Mouse (Mus musculus) midbrain, embryonic 16.5 days (tissue): ENCODE measurements around the gene Fam178b. TPM values are rescaled to one million over a fixed set of nuclear protein-coding genes. Genes with fewer than 3 reads are reported as not detected.

Experiments used
- ATAC-seq: fragments of 200-750 bp; cut with Nextera tagmentation; 2 replicates; pipeline ENCODE4 v1.8.0; 2017; ENCODE audit warnings: moderate TSS enrichment
- H3K27ac ChIP-seq: fragments of 300-500 bp; sonication (generic); 2 replicates; pipeline ENCODE4 v1.5.1; 2014; ENCODE audit warnings: mild to moderate bottlenecking, low read length, mixed read lengths
- H3K27me3 ChIP-seq: fragments of 300-500 bp; sonication (generic); 2 replicates; pipeline ENCODE4 v1.6.1; 2014; ENCODE audit warnings: low read depth, low read length, mixed read lengths; ENCODE audit not compliant: control insufficient read depth, insufficient read depth
- H3K36me3 ChIP-seq: fragments of 300-500 bp; sonication (generic); 2 replicates; pipeline ENCODE4 v1.6.1; 2014; ENCODE audit warnings: mild to moderate bottlenecking, low read length, moderate library complexity, mixed read lengths; ENCODE audit not compliant: control insufficient read depth, insufficient read depth
- H3K4me1 ChIP-seq: fragments of 300-500 bp; sonication (generic); 2 replicates; pipeline ENCODE4 v1.6.1; 2014; ENCODE audit warnings: mild to moderate bottlenecking, low read length, mixed read lengths; ENCODE audit not compliant: control insufficient read depth, insufficient read depth
- H3K4me2 ChIP-seq: fragments of 300-500 bp; sonication (generic); 2 replicates; pipeline ENCODE4 v1.6.1; 2014; ENCODE audit warnings: mild to moderate bottlenecking, low read length, mixed read lengths
- H3K4me3 ChIP-seq: fragments of 300-500 bp; sonication (generic); 2 replicates; pipeline ENCODE4 v1.5.1; 2014; ENCODE audit warnings: low read depth, mild to moderate bottlenecking, low read length, moderate library complexity, mixed read lengths
- H3K9ac ChIP-seq: fragments of 300-500 bp; sonication (generic); 2 replicates; pipeline ENCODE4 v1.6.1; 2014; ENCODE audit warnings: low read depth, low read length, mixed read lengths
- H3K9me3 ChIP-seq: fragments of 300-500 bp; sonication (generic); replicated peaks from 2 replicates; pipeline ENCODE4 v1.6.1; 2014; ENCODE audit warnings: mild to moderate bottlenecking, low read length, mixed read lengths; ENCODE audit not compliant: control insufficient read depth, poor library complexity, severe bottlenecking
- WGBS: fragments of 180-500 bp; shearing (Covaris S2); extraction: QIAGEN DNeasy Blood & Tissue Kit; methylation state at CpG from one replicate; pipeline ENCODE4 v1.1.7; 2014; 5-methylcytosine and 5-hydroxymethylcytosine counted together
- polyA plus RNA-seq: library from polyadenylated mRNA; unstranded; fragments of >200 nt; fragmentation: Nextera tagmentation; extraction: Ambion mirVana; gene quantifications from 2 replicates; pipeline ENCODE4 v1.2.1, GENCODE M21; 2015

Gene Fam178b
- polyA plus RNA-seq, 1 experiment from 2014 or later = 0.33 TPM

DNA sequence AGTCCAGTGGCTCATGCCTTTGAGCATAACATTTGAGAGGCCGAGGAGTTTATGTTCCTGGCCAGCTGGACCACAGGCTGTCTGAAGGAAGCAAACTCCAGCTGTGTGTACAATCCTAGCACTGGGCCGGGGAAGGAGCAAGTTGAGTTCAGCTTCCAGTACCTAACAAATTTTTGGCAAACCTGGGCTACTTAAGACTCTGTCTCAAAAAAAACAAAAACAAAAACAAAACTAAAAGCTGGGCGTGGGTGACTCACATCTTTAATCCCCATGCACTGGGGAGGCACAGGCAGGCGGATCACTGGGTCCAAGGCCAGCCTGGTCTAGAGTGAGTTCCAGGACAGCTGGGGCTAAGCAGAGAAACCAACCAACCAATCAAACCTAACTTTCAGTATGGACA is 114.2 kb downstream of the Fam178b start:
- no peak for ATAC-seq

DNA sequence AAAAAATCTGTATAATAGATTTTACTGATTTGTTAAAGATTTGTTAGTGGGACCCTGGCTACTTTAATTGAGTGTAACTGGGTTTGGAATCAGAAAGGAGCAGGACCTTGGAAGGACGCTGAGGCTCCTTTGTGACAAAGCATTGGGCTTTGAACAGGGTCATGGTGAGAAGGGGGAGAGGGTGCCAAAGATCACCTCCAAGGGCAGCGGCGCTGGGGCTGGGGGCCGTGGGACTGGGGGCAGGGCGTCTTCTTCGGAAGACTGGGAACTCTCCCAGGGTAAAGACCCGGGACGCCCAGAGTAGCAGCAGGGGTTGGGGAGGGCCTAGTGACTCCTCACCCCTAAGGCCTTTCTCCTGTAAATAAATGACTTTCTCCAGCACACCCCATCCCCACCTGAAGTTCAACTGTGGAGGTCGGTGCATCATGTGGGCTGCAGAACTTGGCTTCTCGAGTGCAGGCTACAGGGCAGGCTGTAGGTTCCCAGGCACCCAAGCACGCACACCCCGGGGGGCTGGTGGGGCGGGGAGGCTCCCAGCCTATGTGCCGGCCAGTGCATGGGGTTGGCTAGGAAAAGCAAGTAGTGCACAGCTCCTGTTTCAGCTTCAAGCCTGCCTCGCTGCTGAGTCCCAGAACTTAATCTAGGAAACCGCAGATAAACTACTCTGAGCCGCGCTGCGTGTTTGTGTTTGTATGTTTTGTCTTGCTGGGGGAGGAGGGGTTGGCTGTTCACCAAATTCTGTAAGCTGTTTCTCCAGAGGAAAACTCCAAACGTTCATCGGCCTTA is 115.0 kb downstream of the Fam178b start:
- Histone ChIP-seq H3K9me3 (no peaks in the 10 kb centered on the region), H3K27ac (no peak overlapping the region), H3K9ac (no peak overlapping the region), H3K4me1 (0 out of 2 replicates have a peak, but pooled peaks cover 2% of the 10 kb centered on the region), H3K4me3 (no peak overlapping the region), H3K27me3 (no peaks in the 10 kb centered on the region), H3K36me3 (no peaks in the 10 kb centered on the region), H3K4me2 (no peak overlapping the region)
- ATAC-seq = no peak
- 40% methylated on average over 21 of the region's 21 CpGs for WGBS

More for the DNA sequence above, 114.2 kb downstream of the Fam178b start:
- Histone ChIP-seq H3K4me2 (no peak overlapping the region), H3K9me3 (no peaks in the 10 kb centered on the region), H3K9ac (no peak overlapping the region), H3K4me3 (no peak overlapping the region), H3K27ac (no peak overlapping the region), H3K4me1 (0 out of 2 replicates have a peak, but pooled peaks cover 2% of the 10 kb centered on the region), H3K27me3 (no peaks in the 10 kb centered on the region), H3K36me3 (no peaks in the 10 kb centered on the region)
- WGBS = 78% methylated on average over 4 of the region's 4 CpGs

DNA sequence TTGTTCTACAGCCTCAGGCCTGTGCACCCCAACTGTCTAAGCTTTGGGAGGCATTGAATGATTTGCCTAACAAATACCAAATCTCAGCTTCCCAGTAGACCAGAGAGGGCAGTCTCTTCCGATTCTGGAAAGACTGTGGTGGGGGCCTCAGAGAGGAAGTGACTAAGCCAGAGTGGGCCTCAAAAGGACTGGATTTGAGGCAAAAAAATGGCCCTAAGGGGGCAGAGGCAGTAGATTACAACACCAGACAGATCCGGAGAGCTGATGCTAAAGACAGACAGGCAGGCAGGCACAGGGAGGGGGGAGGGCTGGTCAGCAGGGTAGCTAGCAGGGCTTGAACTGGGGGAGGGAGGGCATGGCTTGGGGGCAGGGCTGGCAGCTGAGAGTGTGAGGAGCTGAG is 116.6 kb downstream of the Fam178b start:
- WGBS = 9% methylated on average over 2 of the region's 2 CpGs
- 0 out of 2 replicates have a peak, but pooled peaks cover 2% of the 10 kb centered on the region for H3K4me1 ChIP-seq
- no peak overlapping the region for H3K4me2 ChIP-seq
- no peaks in the 10 kb centered on the region for H3K9me3 ChIP-seq
- H3K27me3 ChIP-seq = no peaks in the 10 kb centered on the region
- no peak overlapping the region for H3K27ac ChIP-seq
- ATAC-seq = no peak
- H3K36me3 ChIP-seq = no peaks in the 10 kb centered on the region
- H3K4me3 ChIP-seq = no peak overlapping the region
- H3K9ac ChIP-seq = no peak overlapping the region

DNA sequence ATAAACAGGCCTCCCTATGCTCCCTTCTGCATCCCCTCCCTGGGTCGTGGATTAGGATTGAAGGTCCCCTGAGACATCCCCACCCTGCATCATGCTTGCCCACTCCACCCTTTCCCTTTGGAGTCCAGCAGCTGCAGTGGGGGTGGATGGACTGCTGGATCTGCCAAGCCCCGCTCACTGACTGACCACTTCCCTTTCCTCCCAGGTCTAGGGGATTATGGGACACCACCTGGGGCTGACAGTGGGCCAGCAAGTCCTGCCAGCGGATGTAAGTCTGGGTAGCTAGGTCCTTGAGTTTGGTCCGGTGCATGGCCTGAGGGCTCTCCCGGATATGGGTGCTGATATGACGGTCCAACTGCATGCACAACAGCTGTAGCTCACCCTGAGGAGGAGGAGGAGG is 118.9 kb downstream of the Fam178b start:
- no peak overlapping the region for H3K9ac ChIP-seq
- peaks cover 2% of the 10 kb centered on the region; the same call in 1 of the 2 replicates for H3K4me1 ChIP-seq
- H3K27me3 ChIP-seq = no peaks in the 10 kb centered on the region
- H3K27ac ChIP-seq = no peak overlapping the region
- H3K36me3 ChIP-seq = no peaks in the 10 kb centered on the region
- H3K4me3 ChIP-seq = no peak overlapping the region
- no peak overlapping the region for H3K4me2 ChIP-seq
- ATAC-seq = no peak
- WGBS = 72% methylated on average over 6 of the region's 6 CpGs
- H3K9me3 ChIP-seq = no peaks in the 10 kb centered on the region

DNA sequence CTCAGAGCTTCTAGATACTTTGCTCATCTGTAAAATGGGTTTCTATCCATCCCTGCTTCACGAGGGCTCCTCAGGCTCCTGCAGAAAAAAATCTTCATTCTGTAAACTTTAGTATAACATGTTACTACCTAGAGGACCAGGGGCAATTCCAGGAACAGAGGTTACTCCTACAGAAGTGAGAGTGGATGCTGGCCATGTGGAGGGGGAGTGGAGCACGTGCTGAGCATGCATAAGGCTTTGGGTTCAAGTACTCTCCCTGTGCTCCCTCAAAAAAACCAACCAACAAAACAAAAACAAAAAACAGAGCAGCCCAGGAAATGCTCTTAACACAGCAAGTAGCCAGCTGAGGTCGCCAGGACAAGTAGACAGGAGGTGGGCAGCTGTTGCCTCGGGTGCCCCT is 119.4 kb downstream of the Fam178b start:
- Histone ChIP-seq H3K9me3 (no peaks in the 10 kb centered on the region), H3K9ac (no peak overlapping the region), H3K36me3 (no peaks in the 10 kb centered on the region), H3K27ac (no peak overlapping the region), H3K27me3 (no peaks in the 10 kb centered on the region), H3K4me3 (no peak overlapping the region), H3K4me1 (peaks cover 7% of the 10 kb centered on the region), H3K4me2 (no peak overlapping the region)
- 73% methylated on average over 4 of the region's 4 CpGs for WGBS
- no peak for ATAC-seq

DNA sequence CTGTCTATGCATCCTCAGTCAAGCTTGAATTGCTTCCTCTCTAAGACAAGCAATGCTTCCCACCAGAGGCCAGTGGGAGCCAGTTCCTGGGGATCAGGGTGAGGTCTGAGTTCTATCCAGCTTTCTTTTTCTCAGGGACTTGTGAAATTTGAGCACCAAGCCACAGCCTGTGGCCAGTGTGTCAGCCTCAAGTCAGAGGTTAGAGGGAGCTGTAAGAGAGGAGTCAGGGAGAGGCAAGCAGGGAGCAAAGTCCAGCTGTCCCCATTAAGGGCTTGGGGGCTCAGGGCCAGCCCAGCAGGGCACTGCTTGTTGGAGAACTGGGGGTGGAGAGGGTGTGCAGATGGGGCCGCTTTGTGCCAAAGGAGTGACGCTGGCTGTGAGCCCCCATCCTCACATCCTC is 119.8 kb downstream of the Fam178b start:
- H3K27me3 ChIP-seq = no peaks in the 10 kb centered on the region
- ATAC-seq = no peak
- no peak overlapping the region for H3K4me2 ChIP-seq
- H3K27ac ChIP-seq = no peak overlapping the region
- no peaks in the 10 kb centered on the region for H3K9me3 ChIP-seq
- H3K4me1 ChIP-seq = peaks cover 11% of the 10 kb centered on the region
- H3K4me3 ChIP-seq = no peak overlapping the region
- H3K9ac ChIP-seq = no peak overlapping the region
- H3K36me3 ChIP-seq = no peaks in the 10 kb centered on the region
- 74% methylated on average over 2 of the region's 2 CpGs for WGBS

DNA sequence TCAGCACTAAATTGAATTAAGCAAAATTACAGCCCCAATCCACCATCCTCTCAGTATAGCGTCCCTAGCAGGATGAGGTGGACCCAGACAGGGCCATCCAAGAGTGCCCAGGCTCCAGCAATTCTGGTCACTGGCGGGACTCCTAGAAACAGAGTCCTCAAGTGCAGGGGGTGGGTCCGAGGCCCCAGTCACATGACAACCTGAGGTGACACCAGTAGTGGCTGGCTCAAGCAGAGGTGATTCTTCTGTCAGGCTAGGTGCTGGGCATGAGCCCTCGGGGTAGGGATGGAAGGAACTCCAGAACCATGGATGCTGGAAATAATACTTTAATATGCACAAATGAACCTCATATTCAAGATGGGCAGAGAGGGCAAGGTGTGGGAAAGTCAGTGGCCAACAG is 120.6 kb downstream of the Fam178b start:
- no peak overlapping the region for H3K27ac ChIP-seq

DNA sequence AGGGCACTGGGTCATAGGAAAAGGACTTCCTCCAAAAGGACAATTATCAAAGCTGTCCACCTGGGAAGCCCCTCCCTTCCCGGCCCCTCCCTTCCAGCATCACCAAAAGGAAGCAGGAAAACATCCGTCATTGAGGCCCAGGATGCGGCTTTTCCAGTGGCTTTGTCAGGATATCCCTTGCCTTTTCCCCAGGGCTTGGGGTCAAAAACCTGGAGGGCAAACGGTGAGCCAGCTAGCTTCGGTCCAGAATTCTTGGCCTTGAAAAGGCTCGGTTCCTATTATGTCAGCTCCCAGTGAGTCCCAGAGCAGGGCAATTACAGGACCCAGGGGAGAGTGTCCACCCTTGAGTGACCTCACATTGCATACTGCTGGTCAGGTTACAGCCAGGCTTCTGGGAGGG is 122.1 kb downstream of the Fam178b start:
- 68% methylated on average over 6 of the region's 6 CpGs for WGBS

More for the DNA sequence above, 120.6 kb downstream of the Fam178b start:
- peaks cover 11% of the 10 kb centered on the region for H3K4me1 ChIP-seq
- H3K4me2 ChIP-seq = no peak overlapping the region
- no peak overlapping the region for H3K4me3 ChIP-seq
- H3K9ac ChIP-seq = no peak overlapping the region
- no peaks in the 10 kb centered on the region for H3K9me3 ChIP-seq
- WGBS = 71% methylated on average over 4 of the region's 4 CpGs
- no peak for ATAC-seq
- no peaks in the 10 kb centered on the region for H3K36me3 ChIP-seq
- no peaks in the 10 kb centered on the region for H3K27me3 ChIP-seq

DNA sequence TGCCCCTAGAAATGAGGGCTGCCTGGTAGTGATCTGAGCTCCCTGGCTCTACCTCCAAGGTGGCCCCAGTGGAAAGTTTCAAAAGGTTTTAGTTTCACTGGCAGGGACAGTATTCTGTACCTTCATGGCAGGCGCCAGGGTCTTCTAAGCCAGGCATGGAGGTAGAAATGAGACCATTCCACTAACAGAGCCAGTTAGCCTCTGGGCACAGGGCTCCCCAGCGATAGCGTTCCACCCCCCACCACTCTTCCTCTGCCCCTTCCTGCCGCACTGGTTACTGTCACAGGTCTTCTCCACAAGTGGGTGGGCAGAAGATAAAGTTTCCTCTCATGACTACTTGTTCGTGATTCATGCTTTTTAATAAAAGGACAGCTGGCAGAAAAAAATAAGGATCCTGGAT is 123.1 kb downstream of the Fam178b start:
- Histone ChIP-seq H3K27ac (no peak overlapping the region), H3K27me3 (no peaks in the 10 kb centered on the region), H3K9me3 (no peaks in the 10 kb centered on the region), H3K4me3 (no peak overlapping the region), H3K4me1 (peaks cover 18% of the 10 kb centered on the region), H3K4me2 (no peak overlapping the region), H3K9ac (no peak overlapping the region), H3K36me3 (no peaks in the 10 kb centered on the region)
- 78% methylated on average over 5 of the region's 5 CpGs for WGBS
- ATAC-seq = no peak

More for the DNA sequence above, 122.1 kb downstream of the Fam178b start:
- Histone ChIP-seq H3K36me3 (no peaks in the 10 kb centered on the region), H3K27me3 (no peaks in the 10 kb centered on the region), H3K4me2 (no peak overlapping the region), H3K4me3 (no peak overlapping the region), H3K27ac (no peak overlapping the region), H3K4me1 (peaks cover 9% of the 10 kb centered on the region), H3K9ac (no peak overlapping the region), H3K9me3 (no peaks in the 10 kb centered on the region)
- no peak for ATAC-seq
